Mouse (Mus musculus): ENCODE results near the gene Arpin.

GRCm38 (mm10) chr7:79954890-79955289 is 19.7 kb upstream of the Arpin start:
- TF ChIP-seq CTCF (IDR thresholded peaks at IDR 0.05; ENCODE audit: low read depth, low read length) (no peak), EP300 (IDR thresholded peaks at IDR 0.05; ENCODE audit: insufficient read depth, low read depth, low read length) (peak; percentile 98)

Measured in ES-Bruce4 (cell line).